Mouse (Mus musculus) hindbrain, embryonic 12.5 days (tissue): ENCODE data around the gene Eml6. TPM values are rescaled to one million over a fixed set of nuclear protein-coding genes. Genes with fewer than 3 reads are reported as not detected.
"Not testable (repeated sequence)": the region's sequence is repeated elsewhere in the genome, so short reads cannot be mapped to it uniquely, and the experiment has no call there.

Experiments used
- ATAC-seq: fragments of 200-750 bp; cut with Nextera tagmentation; 2 replicates; pipeline ENCODE4 v1.8.0; 2017; ENCODE audit warnings: moderate TSS enrichment; ENCODE audit not compliant: low FRiP score
- H3K27ac ChIP-seq: fragments of 300-500 bp; sonication (generic); 2 replicates; pipeline ENCODE4 v1.5.1; 2016; ENCODE audit warnings: mild to moderate bottlenecking
- H3K27me3 ChIP-seq: fragments of 300-500 bp; sonication (generic); 2 replicates; pipeline ENCODE4 v1.6.1; 2016; ENCODE audit warnings: mild to moderate bottlenecking
- H3K36me3 ChIP-seq: fragments of 300-500 bp; sonication (generic); 2 replicates; pipeline ENCODE4 v1.6.1; 2016; ENCODE audit warnings: mild to moderate bottlenecking
- H3K4me1 ChIP-seq: fragments of 300-500 bp; sonication (generic); 2 replicates; pipeline ENCODE4 v1.6.1; 2016
- H3K4me2 ChIP-seq: fragments of 300-500 bp; sonication (generic); replicated peaks from 2 replicates; pipeline ENCODE4 v1.6.1; 2016; ENCODE audit warnings: mild to moderate bottlenecking
- H3K4me3 ChIP-seq: fragments of 300-500 bp; sonication (generic); 2 replicates; pipeline ENCODE4 v1.5.1; 2016; ENCODE audit warnings: mild to moderate bottlenecking
- H3K9ac ChIP-seq: fragments of 300-500 bp; sonication (generic); 2 replicates; pipeline ENCODE4 v1.6.1; 2016; ENCODE audit warnings: mild to moderate bottlenecking, moderate library complexity
- H3K9me3 ChIP-seq: fragments of 300-500 bp; sonication (generic); replicated peaks from 2 replicates; pipeline ENCODE4 v1.6.1; 2016; ENCODE audit warnings: mild to moderate bottlenecking
- WGBS: fragments of 180-500 bp; shearing (Covaris S2); methylation state at CpG from one replicate; pipeline ENCODE4 v1.1.7; 2016; 5-methylcytosine and 5-hydroxymethylcytosine counted together
- polyA plus RNA-seq: library from polyadenylated mRNA; unstranded; fragments of >200 nt; fragmentation: Nextera tagmentation; extraction: Ambion mirVana; gene quantifications from 2 replicates; pipeline ENCODE4 v1.2.1, GENCODE M21; 2016

Eml6 gene
- polyA plus RNA-seq, 1 experiment from 2014 or later = 2.5 TPM

DNA sequence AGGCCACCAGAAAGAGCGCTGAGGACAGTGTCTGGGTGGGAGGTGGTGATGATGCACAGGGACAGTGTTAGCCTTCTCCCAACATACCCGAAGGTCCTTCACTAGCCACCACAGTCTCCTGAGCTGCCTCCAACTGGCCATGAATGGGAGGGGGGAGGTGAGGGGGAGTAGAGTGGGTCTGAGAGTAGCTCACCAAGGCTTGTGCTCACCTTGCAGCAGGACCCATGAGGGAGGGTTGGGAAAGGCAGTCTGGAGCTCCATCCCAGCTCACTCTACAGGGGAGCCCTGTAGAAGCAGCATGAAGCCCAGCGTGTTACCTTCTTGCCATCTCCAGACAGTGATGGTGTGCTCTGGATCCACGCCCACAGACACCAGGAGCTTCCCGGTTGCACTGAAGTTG is 267.2 kb downstream of the Eml6 start:
- Histone ChIP-seq H3K9me3 (no peaks in the 10 kb centered on the region), H3K9ac (no peak overlapping the region)
- 90% methylated on average over 5 of the region's 5 CpGs for WGBS

DNA sequence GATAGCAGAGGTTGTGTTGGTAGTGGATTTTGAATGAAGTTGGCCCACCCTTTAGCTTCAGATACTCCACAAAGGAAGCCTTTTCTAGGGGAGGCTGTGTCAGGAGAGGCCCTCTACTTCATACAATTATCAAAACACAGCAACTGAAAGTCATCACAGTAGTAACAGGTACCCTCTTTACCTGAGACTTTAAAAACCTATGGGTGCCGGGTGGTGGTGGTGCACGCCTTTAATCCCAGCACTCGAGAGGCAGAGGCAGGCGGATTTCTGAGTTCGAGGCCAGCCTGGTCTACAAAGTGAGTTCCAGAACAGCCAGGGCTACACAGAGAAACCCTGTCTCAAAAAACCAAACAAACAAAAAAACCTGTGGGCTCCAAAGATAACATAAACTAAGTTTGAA is 269.8 kb downstream of the Eml6 start:
- not testable (repeated sequence) for H3K27me3 ChIP-seq, H3K4me3 ChIP-seq, H3K9ac ChIP-seq, H3K4me2 ChIP-seq, H3K27ac ChIP-seq, ATAC-seq, H3K4me1 ChIP-seq, H3K9me3 ChIP-seq, H3K36me3 ChIP-seq
- 91% methylated on average over 5 of the region's 5 CpGs for WGBS

More for the DNA sequence above, 267.2 kb downstream of the Eml6 start:
- Histone ChIP-seq H3K4me1 (no peaks in the 10 kb centered on the region), H3K4me3 (no peak overlapping the region), H3K27me3 (no peaks in the 10 kb centered on the region), H3K36me3 (no peaks in the 10 kb centered on the region), H3K4me2 (no peak overlapping the region), H3K27ac (no peak overlapping the region)
- no peak for ATAC-seq

DNA sequence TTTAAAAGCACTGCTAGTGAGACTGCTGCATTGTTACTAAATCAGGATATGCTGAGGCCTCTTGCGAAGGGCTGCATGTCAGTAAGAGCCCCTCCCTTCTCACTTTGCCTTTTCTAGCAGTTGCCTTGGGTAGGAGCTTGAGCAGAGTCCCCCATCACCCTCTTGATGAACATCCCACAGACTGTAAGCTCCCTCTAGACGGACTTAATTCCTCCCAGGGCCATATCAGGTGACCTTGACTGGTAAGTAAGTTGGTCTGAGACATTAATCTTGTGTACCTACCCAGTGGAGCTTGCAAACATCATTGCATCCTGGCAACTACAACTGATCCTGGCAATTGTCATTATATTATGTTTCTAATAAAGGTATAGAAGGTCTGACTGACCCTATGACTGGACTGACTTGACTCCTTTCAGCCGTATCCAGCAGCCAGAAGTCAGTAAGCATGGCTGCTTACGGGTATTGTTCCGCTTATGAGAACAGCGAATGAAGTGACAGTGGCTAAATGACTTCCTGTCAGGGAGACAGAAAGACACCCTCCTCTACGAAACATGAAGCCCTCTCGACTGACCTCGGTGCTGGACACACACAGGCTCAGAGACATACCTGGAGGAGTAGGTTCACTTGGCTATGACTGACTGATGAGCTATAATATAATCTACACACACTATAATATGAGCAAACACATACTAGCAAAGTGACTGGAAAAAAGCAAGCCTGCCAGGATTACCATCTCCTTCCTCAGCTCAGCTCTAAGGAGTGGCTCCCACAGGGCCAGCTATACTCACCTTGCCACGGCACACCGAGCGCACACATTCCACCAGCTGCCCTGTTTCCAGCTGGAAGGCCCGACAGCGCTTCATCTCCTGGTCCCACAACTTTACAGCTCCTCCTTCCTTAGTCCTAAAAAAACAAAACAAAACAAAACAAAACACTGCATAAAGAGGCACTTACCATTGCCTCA is 273.9 kb downstream of the Eml6 start:
- peaks cover 9% of the 10 kb centered on the region for H3K36me3 ChIP-seq
- H3K27me3 ChIP-seq = no peaks in the 10 kb centered on the region
- no peaks in the 10 kb centered on the region for H3K4me1 ChIP-seq
- H3K9ac ChIP-seq = no peak overlapping the region
- no peak overlapping the region for H3K4me3 ChIP-seq
- H3K27ac ChIP-seq = no peak overlapping the region
- 86% methylated on average over 14 of the region's 14 CpGs for WGBS
- ATAC-seq = no peak
- no peak overlapping the region for H3K4me2 ChIP-seq
- no peaks in the 10 kb centered on the region for H3K9me3 ChIP-seq

DNA sequence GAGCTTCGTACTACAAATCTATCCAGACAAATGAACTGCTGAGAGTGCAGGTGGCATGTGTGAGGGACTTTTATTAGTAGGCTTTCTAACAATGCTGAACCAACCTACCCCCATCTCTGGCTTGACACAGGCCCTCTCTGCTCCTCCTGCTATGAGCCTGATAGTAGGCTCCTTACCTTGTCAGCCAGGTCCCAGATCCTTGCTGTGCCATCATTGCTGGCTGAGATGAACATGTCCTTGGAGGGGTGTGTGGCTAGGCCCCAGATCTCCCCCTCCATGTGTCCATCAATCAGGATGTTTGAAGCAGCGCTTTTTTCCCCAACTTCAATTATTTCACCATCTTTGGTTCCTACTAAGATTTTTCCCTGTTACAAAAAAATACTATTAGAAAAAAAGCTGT is 274.8 kb downstream of the Eml6 start:
- 96% methylated on average over 2 of the region's 2 CpGs for WGBS
- no peak for ATAC-seq
- Histone ChIP-seq H3K9ac (no peak overlapping the region), H3K4me1 (no peaks in the 10 kb centered on the region), H3K27me3 (no peaks in the 10 kb centered on the region), H3K4me2 (no peak overlapping the region), H3K9me3 (no peaks in the 10 kb centered on the region), H3K4me3 (no peak overlapping the region), H3K27ac (no peak overlapping the region), H3K36me3 (peaks cover 18% of the 10 kb centered on the region)

DNA sequence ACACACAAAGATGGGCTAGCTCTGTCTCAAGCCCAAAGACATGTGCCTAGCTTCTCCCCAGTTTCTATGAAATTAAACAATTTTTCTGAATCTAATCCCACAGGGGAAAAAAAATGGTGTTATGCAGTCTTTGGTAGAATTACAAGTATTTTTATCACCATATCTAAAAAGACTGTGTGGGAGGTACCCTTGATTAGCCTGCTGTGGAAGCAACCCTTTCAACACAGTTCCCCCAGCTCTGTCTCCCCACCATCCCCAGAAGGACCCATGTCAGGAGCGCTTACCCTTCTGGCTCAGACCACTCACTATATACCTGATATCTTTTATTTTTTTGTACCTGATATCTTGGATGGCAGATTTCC is 276.4 kb downstream of the Eml6 start:
- H3K4me2 ChIP-seq = no peak overlapping the region
- no peaks in the 10 kb centered on the region for H3K9me3 ChIP-seq
- WGBS = 100% methylated on average over 1 of the region's 1 CpGs
- ATAC-seq = no peak
- peaks cover 30% of the 10 kb centered on the region for H3K36me3 ChIP-seq
- H3K4me3 ChIP-seq = no peak overlapping the region
- no peaks in the 10 kb centered on the region for H3K27me3 ChIP-seq
- no peak overlapping the region for H3K9ac ChIP-seq
- no peaks in the 10 kb centered on the region for H3K4me1 ChIP-seq
- H3K27ac ChIP-seq = no peak overlapping the region

DNA sequence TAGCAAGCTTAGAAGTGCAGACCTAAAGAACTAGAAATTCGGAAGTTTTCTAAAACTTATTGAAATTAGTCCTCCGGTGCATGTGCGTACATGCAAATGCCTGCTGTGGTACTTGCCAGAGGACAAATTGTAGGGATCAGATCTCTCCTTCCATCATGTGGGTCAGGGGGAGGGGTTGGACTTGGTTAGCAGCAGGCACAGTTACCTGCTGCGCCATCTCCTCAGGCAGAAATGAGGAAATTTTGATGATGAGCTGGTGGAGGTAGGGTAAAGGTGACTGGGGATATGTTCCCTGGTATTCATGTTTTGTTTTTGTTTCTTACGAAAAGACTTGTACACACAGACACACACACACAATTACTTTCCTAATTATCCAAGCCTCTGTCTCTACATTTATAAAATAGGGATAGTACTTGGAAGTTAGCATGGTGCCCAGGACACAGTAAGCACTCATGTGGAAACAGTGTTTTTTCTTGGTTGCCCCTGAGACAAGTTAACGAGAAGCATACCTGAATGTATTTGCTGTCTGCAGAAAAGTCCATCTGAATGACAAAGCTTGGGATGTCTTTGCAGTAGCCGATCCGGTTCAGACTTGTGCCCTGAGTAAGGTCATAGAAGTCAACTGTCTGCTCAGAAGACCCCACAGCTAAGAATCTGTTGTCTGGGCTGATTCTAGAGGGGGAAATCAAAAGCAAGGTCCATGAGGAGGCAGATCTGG is 276.9 kb downstream of the Eml6 start:
- H3K4me2 ChIP-seq = no peak overlapping the region
- no peaks in the 10 kb centered on the region for H3K9me3 ChIP-seq
- no peak overlapping the region for H3K4me3 ChIP-seq
- no peaks in the 10 kb centered on the region for H3K27me3 ChIP-seq
- peaks cover 33% of the 10 kb centered on the region for H3K36me3 ChIP-seq
- ATAC-seq = no peak
- no peaks in the 10 kb centered on the region for H3K4me1 ChIP-seq
- 87% methylated on average over 8 of the region's 8 CpGs for WGBS
- no peak overlapping the region for H3K27ac ChIP-seq
- H3K9ac ChIP-seq = no peak overlapping the region

DNA sequence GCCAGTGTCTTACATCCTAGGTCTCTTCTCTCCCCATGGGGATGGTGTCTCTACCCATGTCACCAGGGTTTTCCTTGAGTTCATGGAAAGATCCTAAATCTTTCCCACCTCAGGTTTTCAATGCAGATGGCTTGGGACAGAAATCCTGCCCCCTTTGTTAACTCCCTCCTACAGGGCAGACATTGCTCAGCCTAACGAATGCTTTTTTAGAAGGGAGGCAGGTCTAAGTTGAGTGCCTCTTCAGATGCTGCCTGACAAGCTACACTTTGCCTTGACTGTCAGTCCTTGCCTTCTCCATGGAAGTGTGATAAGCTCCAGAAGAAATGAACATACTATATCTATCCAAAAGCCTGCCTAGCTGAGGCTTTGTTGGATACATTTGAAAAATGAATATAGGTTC is 278.0 kb downstream of the Eml6 start:
- Histone ChIP-seq H3K27me3 (no peaks in the 10 kb centered on the region), H3K9me3 (no peaks in the 10 kb centered on the region), H3K27ac (no peak overlapping the region), H3K4me1 (no peaks in the 10 kb centered on the region), H3K36me3 (peaks cover 42% of the 10 kb centered on the region), H3K4me3 (no peak overlapping the region), H3K9ac (no peak overlapping the region), H3K4me2 (no peak overlapping the region)
- no peak for ATAC-seq
- WGBS = 81% methylated on average over 1 of the region's 1 CpGs

DNA sequence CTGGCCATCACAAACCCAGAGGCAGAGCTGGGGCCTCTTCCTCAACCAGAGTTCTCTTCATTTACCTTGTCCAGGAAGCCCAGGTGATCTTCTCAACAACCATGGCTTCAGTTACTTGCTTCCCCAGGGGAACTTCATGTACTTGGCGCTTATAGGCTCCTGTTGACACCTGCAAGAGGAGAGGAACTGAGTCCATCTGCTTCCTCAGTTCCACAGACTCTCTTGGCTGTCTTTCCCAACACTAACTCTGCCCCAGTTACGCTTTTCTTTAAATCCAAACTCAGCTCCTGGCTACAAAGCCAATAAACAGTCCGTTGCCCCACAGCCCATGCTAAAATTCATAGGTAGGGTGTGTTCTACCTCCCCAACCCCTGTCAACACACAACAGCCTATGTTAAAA is 278.5 kb downstream of the Eml6 start:
- no peak for ATAC-seq
- Histone ChIP-seq H3K4me1 (no peaks in the 10 kb centered on the region), H3K4me2 (no peak overlapping the region), H3K9me3 (no peaks in the 10 kb centered on the region), H3K27me3 (no peaks in the 10 kb centered on the region), H3K27ac (no peak overlapping the region), H3K4me3 (no peak overlapping the region), H3K36me3 (peaks cover 46% of the 10 kb centered on the region), H3K9ac (no peak overlapping the region)
- WGBS = 97% methylated on average over 3 of the region's 3 CpGs

DNA sequence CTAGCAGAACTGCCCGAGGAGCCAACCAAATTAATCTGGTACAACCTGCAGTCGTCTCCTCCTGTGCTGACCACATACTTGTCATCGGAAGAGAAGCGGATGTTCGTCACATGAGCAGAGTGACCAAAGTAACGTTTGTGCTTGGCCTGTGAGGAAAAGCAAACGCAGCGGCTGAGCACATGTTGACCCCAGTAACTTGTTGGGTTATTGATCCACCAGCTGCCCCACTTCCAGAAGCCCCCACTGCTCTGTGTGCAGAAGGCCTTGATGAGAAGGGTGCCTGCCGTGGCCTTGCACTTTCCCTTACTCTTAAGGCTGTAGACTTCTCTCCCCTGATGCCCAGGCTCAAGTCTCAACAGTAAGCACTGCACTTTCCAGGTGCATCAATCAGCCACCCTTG is 279.6 kb downstream of the Eml6 start:
- Histone ChIP-seq H3K4me1 (no peaks in the 10 kb centered on the region), H3K4me2 (no peak overlapping the region), H3K9ac (no peak overlapping the region), H3K4me3 (no peak overlapping the region), H3K27me3 (no peaks in the 10 kb centered on the region), H3K27ac (no peak overlapping the region), H3K9me3 (no peaks in the 10 kb centered on the region), H3K36me3 (peaks cover 50% of the 10 kb centered on the region)
- no peak for ATAC-seq
- 88% methylated on average over 9 of the region's 9 CpGs for WGBS

DNA sequence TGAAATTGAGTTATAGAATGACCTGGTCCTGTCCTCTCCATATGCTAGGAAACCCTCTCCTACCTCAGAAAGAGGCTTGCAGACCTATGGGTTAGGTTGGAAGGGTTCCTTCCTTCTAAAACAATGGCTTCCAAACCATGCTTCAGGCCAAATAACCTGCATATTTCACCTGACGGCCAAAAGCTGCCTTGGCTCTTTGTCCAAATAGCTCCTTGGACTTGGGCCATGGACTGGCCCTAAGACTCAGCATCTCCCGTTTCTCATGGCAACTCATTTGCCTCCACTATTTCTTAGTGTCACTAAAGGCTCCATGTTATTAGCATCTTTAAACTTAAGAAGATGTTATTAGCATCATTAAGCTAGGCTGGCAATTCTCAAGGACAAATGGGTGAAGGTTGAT is 280.3 kb downstream of the Eml6 start:
- Histone ChIP-seq H3K27ac (no peak overlapping the region), H3K4me2 (no peak overlapping the region), H3K27me3 (no peaks in the 10 kb centered on the region), H3K4me1 (no peaks in the 10 kb centered on the region), H3K4me3 (no peak overlapping the region), H3K9me3 (no peaks in the 10 kb centered on the region), H3K36me3 (peaks cover 50% of the 10 kb centered on the region), H3K9ac (no peak overlapping the region)
- no peak for ATAC-seq
- WGBS = 92% methylated on average over 2 of the region's 2 CpGs

DNA sequence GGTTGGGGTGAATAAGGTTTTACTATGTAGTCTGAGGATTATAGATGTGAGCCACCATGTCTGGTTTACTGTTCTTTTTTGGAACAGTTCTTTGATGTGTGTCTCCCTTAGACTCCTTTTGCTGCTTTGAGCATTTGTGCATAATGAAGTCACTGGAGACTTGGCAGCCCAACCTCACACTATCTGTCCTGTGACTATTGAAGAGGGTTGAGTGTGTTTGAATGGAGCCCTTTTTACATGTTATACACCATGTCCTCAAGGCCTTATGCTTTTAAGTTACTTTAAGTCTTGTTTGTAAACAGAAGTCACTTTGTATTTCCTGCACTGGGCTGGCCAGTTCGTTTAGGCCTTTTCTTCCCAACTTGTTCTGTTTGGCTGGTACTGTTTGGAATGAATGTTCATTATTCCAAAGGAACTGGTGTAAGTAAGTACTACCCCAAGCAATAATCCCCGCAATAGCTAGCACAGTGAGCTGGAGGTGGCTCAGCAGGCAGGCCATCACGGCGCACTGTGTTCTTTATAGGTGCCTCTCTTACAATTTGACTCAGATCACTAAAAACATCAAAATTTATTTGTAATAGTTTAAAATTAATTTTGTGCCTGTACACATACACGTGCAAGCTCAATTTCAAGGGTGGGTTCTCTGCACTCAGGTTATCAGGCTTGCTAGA is 280.9 kb downstream of the Eml6 start:
- Histone ChIP-seq H3K9me3 (no peaks in the 10 kb centered on the region), H3K27ac (no peak overlapping the region), H3K9ac (no peak overlapping the region), H3K27me3 (no peaks in the 10 kb centered on the region), H3K4me1 (no peaks in the 10 kb centered on the region), H3K4me3 (no peak overlapping the region), H3K36me3 (peaks cover 50% of the 10 kb centered on the region), H3K4me2 (no peak overlapping the region)
- 88% methylated on average over 5 of the region's 5 CpGs for WGBS
- ATAC-seq = no peak

DNA sequence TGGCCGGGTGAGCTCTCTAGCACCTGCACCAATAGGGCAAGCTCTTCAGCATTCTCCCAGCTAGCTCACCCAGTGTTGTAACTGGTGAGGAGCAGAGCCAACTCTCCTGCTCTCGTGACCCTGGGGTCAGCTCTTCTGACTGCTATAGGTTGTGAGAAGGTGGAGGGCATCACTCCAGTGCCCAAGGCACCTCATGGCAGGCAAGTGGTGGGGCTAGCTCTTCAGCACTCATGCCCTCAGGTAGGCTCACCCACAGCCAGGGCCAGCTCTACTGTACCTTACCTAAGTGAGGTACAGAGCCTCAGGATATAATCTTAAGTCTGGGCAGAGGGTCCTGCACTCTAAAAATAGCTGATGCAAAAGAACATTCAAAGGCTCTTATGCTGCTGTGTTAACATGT is 286.1 kb downstream of the Eml6 start:
- Histone ChIP-seq H3K27me3 (no peaks in the 10 kb centered on the region), H3K4me2 (no peak overlapping the region), H3K27ac (no peak overlapping the region), H3K4me3 (no peak overlapping the region), H3K9ac (no peak overlapping the region), H3K36me3 (peaks cover 30% of the 10 kb centered on the region), H3K9me3 (no peaks in the 10 kb centered on the region), H3K4me1 (no peaks in the 10 kb centered on the region)
- WGBS = 98% methylated on average over 2 of the region's 2 CpGs
- ATAC-seq = 0 out of 2 replicates have a peak, but pooled peaks have one; percentile 29
